Mouse (Mus musculus) midbrain, embryonic 12.5 days (tissue): ENCODE measurements around the gene Slc12a5. TPM values are rescaled to one million over a fixed set of nuclear protein-coding genes. Genes with fewer than 3 reads are reported as not detected.

ENCODE experiments used
- ATAC-seq: fragments of 200-750 bp; cut with Nextera tagmentation; 2 replicates; pipeline ENCODE4 v1.8.0; 2017; ENCODE audit warnings: low read depth, moderate TSS enrichment, moderate library complexity; ENCODE audit not compliant: low FRiP score
- H3K27ac ChIP-seq: fragments of 300-500 bp; sonication (generic); replicated peaks from 2 replicates; pipeline ENCODE4 v1.5.1; 2016; ENCODE audit warnings: mild to moderate bottlenecking
- H3K27me3 ChIP-seq: fragments of 300-500 bp; sonication (generic); 2 replicates; pipeline ENCODE4 v1.6.1; 2016; ENCODE audit warnings: mild to moderate bottlenecking
- H3K36me3 ChIP-seq: fragments of 300-500 bp; sonication (generic); 2 replicates; pipeline ENCODE4 v1.6.1; 2016
- H3K4me1 ChIP-seq: fragments of 300-500 bp; sonication (generic); 2 replicates; pipeline ENCODE4 v1.6.1; 2016
- H3K4me2 ChIP-seq: fragments of 300-500 bp; sonication (generic); replicated peaks from 2 replicates; pipeline ENCODE4 v1.6.1; 2016; ENCODE audit warnings: mild to moderate bottlenecking, moderate library complexity
- H3K4me3 ChIP-seq: fragments of 300-500 bp; sonication (generic); 2 replicates; pipeline ENCODE4 v1.5.1; 2016; ENCODE audit warnings: mild to moderate bottlenecking
- H3K9ac ChIP-seq: fragments of 300-500 bp; sonication (generic); replicated peaks from 2 replicates; pipeline ENCODE4 v1.6.1; 2016; ENCODE audit warnings: mild to moderate bottlenecking, moderate library complexity
- H3K9me3 ChIP-seq: fragments of 300-500 bp; sonication (generic); 2 replicates; pipeline ENCODE4 v1.6.1; 2016; ENCODE audit warnings: mild to moderate bottlenecking
- WGBS: fragments of 180-500 bp; shearing (Covaris S2); methylation state at CpG from one replicate; pipeline ENCODE4 v1.1.7; 2016; 5-methylcytosine and 5-hydroxymethylcytosine counted together
- polyA plus RNA-seq: library from polyadenylated mRNA; unstranded; fragments of >200 nt; fragmentation: Nextera tagmentation; extraction: Ambion mirVana; gene quantifications from 2 replicates; pipeline ENCODE4 v1.2.1, GENCODE M21; 2016

The Slc12a5 gene
- polyA plus RNA-seq, 1 experiment from 2014 or later: 8.1 TPM

- no peak overlapping the region for H3K9ac ChIP-seq
- peaks cover 92% of the 10 kb centered on the region for H3K36me3 ChIP-seq
- H3K4me1 ChIP-seq: no peaks in the 10 kb centered on the region
- H3K27ac ChIP-seq: no peak overlapping the region
- no peaks in the 10 kb centered on the region for H3K9me3 ChIP-seq
- 95% methylated on average over 14 of the region's 14 CpGs for WGBS
- H3K4me3 ChIP-seq: no peak overlapping the region
- no peak overlapping the region for H3K4me2 ChIP-seq
- no peak for ATAC-seq
- no peaks in the 10 kb centered on the region for H3K27me3 ChIP-seq
Observed at GRCm38 (mm10) chr2:165009161-165009560, 48.6 kb downstream of the Slc12a5 start.

GRCm38 (mm10) chr2:165009581-165009980 lies 49.0 kb downstream of the Slc12a5 start:
- H3K27ac ChIP-seq: no peak overlapping the region
- no peak overlapping the region for H3K9ac ChIP-seq
- H3K36me3 ChIP-seq: peaks cover 88% of the 10 kb centered on the region
- H3K4me1 ChIP-seq: no peaks in the 10 kb centered on the region
- H3K4me3 ChIP-seq: no peak overlapping the region
- H3K27me3 ChIP-seq: no peaks in the 10 kb centered on the region
- no peak overlapping the region for H3K4me2 ChIP-seq
- ATAC-seq: no peak
- WGBS: 100% methylated on average over 2 of the region's 2 CpGs
- H3K9me3 ChIP-seq: no peaks in the 10 kb centered on the region

GRCm38 (mm10) chr2:165010351-165010750 lies 49.7 kb downstream of the Slc12a5 start:
- WGBS: 92% methylated on average over 10 of the region's 10 CpGs

GRCm38 (mm10) chr2:165014935-165015334 lies 54.3 kb downstream of the Slc12a5 start:
- 97% methylated on average over 5 of the region's 5 CpGs for WGBS
- Histone ChIP-seq H3K9me3 (no peaks in the 10 kb centered on the region), H3K36me3 (peaks cover 53% of the 10 kb centered on the region), H3K27me3 (no peaks in the 10 kb centered on the region), H3K4me1 (no peaks in the 10 kb centered on the region), H3K27ac (no peak overlapping the region), H3K9ac (no peak overlapping the region), H3K4me3 (no peak overlapping the region), H3K4me2 (no peak overlapping the region)
- no peak for ATAC-seq

More at GRCm38 (mm10) chr2:165010351-165010750, 49.7 kb downstream of the Slc12a5 start:
- no peak overlapping the region for H3K9ac ChIP-seq
- no peak overlapping the region for H3K27ac ChIP-seq
- no peaks in the 10 kb centered on the region for H3K4me1 ChIP-seq
- no peak overlapping the region for H3K4me3 ChIP-seq
- H3K27me3 ChIP-seq: no peaks in the 10 kb centered on the region
- ATAC-seq: no peak
- peaks cover 80% of the 10 kb centered on the region for H3K36me3 ChIP-seq
- H3K9me3 ChIP-seq: no peaks in the 10 kb centered on the region
- no peak overlapping the region for H3K4me2 ChIP-seq

- WGBS: 68% methylated on average over 3 of the region's 3 CpGs
- H3K27ac ChIP-seq: no peak overlapping the region
- no peaks in the 10 kb centered on the region for H3K27me3 ChIP-seq
- H3K4me1 ChIP-seq: no peaks in the 10 kb centered on the region
- peaks cover 38% of the 10 kb centered on the region for H3K36me3 ChIP-seq
- H3K9ac ChIP-seq: no peak overlapping the region
- H3K4me3 ChIP-seq: no peak overlapping the region
- no peak for ATAC-seq
- no peak overlapping the region for H3K4me2 ChIP-seq
- H3K9me3 ChIP-seq: no peaks in the 10 kb centered on the region
Observed at GRCm38 (mm10) chr2:165020490-165020889, 59.9 kb downstream of the Slc12a5 start.

GRCm38 (mm10) chr2:165027163-165027562 lies 66.6 kb downstream of the Slc12a5 start:
- ATAC-seq: no peak
- 80% methylated on average over 1 of the region's 1 CpGs for WGBS

GRCm38 (mm10) chr2:165032533-165032932 lies 71.9 kb downstream of the Slc12a5 start:
- 0 out of 2 replicates have a peak, but pooled peaks cover 3% of the 10 kb centered on the region for H3K36me3 ChIP-seq
- H3K9ac ChIP-seq: no peak overlapping the region
- H3K27ac ChIP-seq: no peak overlapping the region
- H3K4me1 ChIP-seq: peaks cover 44% of the 10 kb centered on the region
- H3K27me3 ChIP-seq: no peaks in the 10 kb centered on the region
- ATAC-seq: no peak
- peak overlapping the region; percentile 73 for H3K4me2 ChIP-seq
- peak overlapping the region; percentile 97; the same call in 1 of the 2 replicates for H3K4me3 ChIP-seq
- 65% methylated on average over 3 of the region's 3 CpGs for WGBS
- no peaks in the 10 kb centered on the region for H3K9me3 ChIP-seq

More at GRCm38 (mm10) chr2:165027163-165027562, 66.6 kb downstream of the Slc12a5 start:
- Histone ChIP-seq H3K9me3 (no peaks in the 10 kb centered on the region), H3K4me1 (peaks cover 19% of the 10 kb centered on the region), H3K27me3 (no peaks in the 10 kb centered on the region), H3K27ac (no peak overlapping the region), H3K36me3 (peaks cover 14% of the 10 kb centered on the region), H3K4me2 (no peak overlapping the region), H3K9ac (no peak overlapping the region), H3K4me3 (no peak overlapping the region)

GRCm38 (mm10) chr2:165033306-165033705 lies 72.7 kb downstream of the Slc12a5 start:
- 53% methylated on average over 6 of the region's 6 CpGs for WGBS
- Histone ChIP-seq H3K4me3 (peak overlapping the region; percentile 97), H3K9ac (peak overlapping the region; percentile 98), H3K27me3 (no peaks in the 10 kb centered on the region), H3K36me3 (0 out of 2 replicates have a peak, but pooled peaks cover 3% of the 10 kb centered on the region), H3K9me3 (no peaks in the 10 kb centered on the region), H3K4me2 (peak overlapping the region; percentile 73), H3K27ac (no peak overlapping the region), H3K4me1 (peaks cover 41% of the 10 kb centered on the region)
- no peak for ATAC-seq

GRCm38 (mm10) chr2:165034131-165035057 lies 73.8 kb downstream of the Slc12a5 start, which contains the start of gene Ncoa5:
Ncoa5 (minus strand) TSS chr2:165034867.
- ATAC-seq: peak; percentile 97
- no peaks in the 10 kb centered on the region for H3K36me3 ChIP-seq
- WGBS: under 1% methylated on average over 97 of the region's 111 CpGs
- H3K4me3 ChIP-seq: peak within 1 kb of the TSS; percentile 97
- H3K27ac ChIP-seq: peak within 1 kb of the TSS; percentile 96
- peaks cover 37% of the 10 kb centered on the region for H3K4me1 ChIP-seq
- H3K27me3 ChIP-seq: no peaks in the 10 kb centered on the region
- no peaks in the 10 kb centered on the region for H3K9me3 ChIP-seq
- peak within 1 kb of the TSS; percentile 73 for H3K4me2 ChIP-seq
- peak within 1 kb of the TSS; percentile 98 for H3K9ac ChIP-seq

GRCm38 (mm10) chr2:165035058-165035431 lies 74.4 kb downstream of the Slc12a5 start:
- Histone ChIP-seq H3K9ac (no peak overlapping the region; the same call in 1 of the 2 replicates), H3K27ac (peak overlapping the region; percentile 96), H3K4me1 (peaks cover 37% of the 10 kb centered on the region), H3K27me3 (no peaks in the 10 kb centered on the region), H3K4me3 (peak overlapping the region; percentile 97), H3K4me2 (peak overlapping the region; percentile 73), H3K36me3 (no peaks in the 10 kb centered on the region), H3K9me3 (no peaks in the 10 kb centered on the region)
- 8% methylated on average over 5 of the region's 5 CpGs for WGBS
- ATAC-seq: no peak; the same call in 1 of the 2 replicates

- Histone ChIP-seq H3K4me2 (no peak overlapping the region), H3K27ac (no peak overlapping the region), H3K9me3 (no peaks in the 10 kb centered on the region), H3K4me1 (peaks cover 23% of the 10 kb centered on the region), H3K36me3 (no peaks in the 10 kb centered on the region), H3K27me3 (no peaks in the 10 kb centered on the region), H3K9ac (no peak overlapping the region), H3K4me3 (no peak overlapping the region)
- WGBS: 71% methylated on average over 4 of the region's 4 CpGs
- ATAC-seq: no peak
Observed at GRCm38 (mm10) chr2:165037415-165037814, 76.8 kb downstream of the Slc12a5 start.

GRCm38 (mm10) chr2:165042126-165042525 lies 81.5 kb downstream of the Slc12a5 start:
- Histone ChIP-seq H3K27ac (no peak overlapping the region), H3K9ac (no peak overlapping the region), H3K9me3 (no peaks in the 10 kb centered on the region), H3K36me3 (no peaks in the 10 kb centered on the region), H3K27me3 (peaks cover 9% of the 10 kb centered on the region; the same call in 1 of the 2 replicates), H3K4me1 (peaks cover 13% of the 10 kb centered on the region), H3K4me2 (no peak overlapping the region), H3K4me3 (no peak overlapping the region)
- ATAC-seq: no peak
- WGBS: 80% methylated on average over 5 of the region's 5 CpGs
